Mouse (Mus musculus) gastrocnemius, postnatal 36 days (tissue): ENCODE data around the gene Trp53. TPM values are rescaled to one million over a fixed set of nuclear protein-coding genes. Genes with fewer than 3 reads are reported as not detected.
"Not testable (repeated sequence)": the region's sequence is repeated elsewhere in the genome, so short reads cannot be mapped to it uniquely, and the experiment has no call there.

Experiments used
- DNase-seq, 2 experiments: peaks; one replicate each; pipeline ENCODE4 v3.0.0; 2022
- intact Hi-C: fragments of 180-260 bp; cut with DNase I; formaldehyde crosslinking; loops from one replicate; pipeline ENCODE4 v1.15.1; 2025
- total RNA-seq, 2 experiments: library from RNA; stranded (reverse); gene quantifications; 2 replicates each; pipeline ENCODE4 v1.2.3; 2021

Trp53 gene
- total RNA-seq, 2 experiments from 2014 or later: 10.7 to 15.8 TPM

DNA sequence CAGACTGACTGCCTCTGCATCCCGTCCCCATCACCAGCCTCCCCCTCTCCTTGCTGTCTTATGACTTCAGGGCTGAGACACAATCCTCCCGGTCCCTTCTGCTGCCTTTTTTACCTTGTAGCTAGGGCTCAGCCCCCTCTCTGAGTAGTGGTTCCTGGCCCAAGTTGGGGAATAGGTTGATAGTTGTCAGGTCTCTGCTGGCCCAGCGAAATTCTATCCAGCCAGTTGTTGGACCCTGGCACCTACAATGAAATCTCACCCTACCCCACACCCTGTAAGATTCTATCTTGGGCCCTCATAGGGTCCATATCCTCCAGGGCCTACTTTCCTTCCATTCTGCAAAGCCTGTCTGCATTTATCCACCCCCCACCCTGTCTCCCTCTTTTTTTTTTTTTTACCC is 11.3 kb downstream of the Trp53 start:
- intact Hi-C loops: no loop called here
- no peak for DNase-seq

DNA sequence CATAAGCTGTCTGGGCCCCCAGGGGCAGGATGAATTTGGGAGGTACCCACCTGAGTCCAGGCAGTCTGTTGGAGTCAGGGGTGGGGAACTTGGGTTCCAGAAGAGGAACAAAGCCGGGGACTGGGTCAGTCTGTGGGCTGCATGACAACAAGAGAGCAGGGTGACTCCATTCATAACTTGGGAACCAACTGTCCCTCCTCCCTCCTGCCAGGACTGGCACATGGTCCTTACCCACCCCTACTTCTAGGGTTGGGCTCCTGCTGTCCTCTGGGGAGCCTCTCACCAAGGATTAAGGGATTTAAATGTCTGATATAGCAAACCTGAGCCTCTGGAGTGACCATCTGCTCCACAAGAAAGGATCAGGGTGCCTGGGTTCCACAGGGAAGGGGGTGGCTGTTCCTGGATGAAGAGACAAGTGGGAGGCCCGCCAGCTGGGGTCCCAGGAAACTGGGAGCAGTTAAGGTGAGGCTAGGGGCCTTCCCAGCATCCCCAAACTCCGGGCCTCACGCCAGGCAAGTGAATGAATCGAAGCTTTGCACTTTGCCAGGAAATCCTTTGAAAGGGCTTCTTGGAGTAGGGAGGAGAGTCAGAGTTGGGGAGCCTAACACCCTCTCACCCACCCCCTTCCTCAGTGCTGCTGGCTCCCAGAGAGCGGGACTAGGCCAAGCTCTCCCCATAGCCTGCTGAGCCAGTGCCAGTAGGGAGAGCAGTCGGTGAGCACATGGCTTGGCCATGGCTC is 11.9 kb downstream of the Trp53 start:
- DNase-seq: peak in 1 of 2 experiments; percentile 38
- intact Hi-C loops: no loop called here

DNA sequence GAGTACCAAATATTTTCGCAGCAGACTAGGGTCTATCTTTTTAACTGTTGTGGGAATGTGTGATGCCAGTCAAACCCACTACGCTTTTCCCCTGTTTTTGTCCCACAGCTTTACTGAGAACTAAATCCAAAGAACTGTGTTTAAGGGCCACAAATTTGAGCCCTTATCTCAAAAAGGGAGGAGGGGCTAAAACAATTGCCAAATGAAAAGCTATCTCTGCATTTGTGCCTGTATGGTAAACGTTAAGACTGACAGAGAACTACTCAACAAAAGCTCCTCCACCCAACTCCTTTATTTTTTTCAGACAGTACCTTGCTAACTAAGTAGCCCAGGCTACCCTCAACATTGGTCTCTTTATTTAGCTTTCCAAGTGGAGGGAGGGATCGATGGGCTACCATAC is 12.6 kb downstream of the Trp53 start:
- intact Hi-C loops: no loop called here

DNA sequence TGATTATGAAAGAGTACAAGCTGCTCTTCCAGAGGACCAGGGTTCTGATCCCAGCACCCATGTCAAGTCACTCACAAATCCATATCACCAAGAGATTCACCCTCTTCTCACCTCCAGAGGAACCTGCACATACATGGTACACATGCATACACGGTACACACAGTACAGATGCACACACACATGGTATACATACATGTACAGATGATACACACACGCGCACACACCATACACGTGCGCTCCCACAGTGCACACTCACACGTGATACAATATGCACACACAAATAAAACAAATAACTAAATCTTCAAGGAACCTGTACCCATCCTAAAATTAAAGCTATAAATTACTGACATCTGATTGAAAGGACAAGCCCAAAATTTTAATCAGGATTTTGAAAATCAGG is 14.7 kb downstream of the Trp53 start:
- no peak for DNase-seq
- intact Hi-C loops: no loop called here

More for the DNA sequence above, 12.6 kb downstream of the Trp53 start:
- no peak for DNase-seq

DNA sequence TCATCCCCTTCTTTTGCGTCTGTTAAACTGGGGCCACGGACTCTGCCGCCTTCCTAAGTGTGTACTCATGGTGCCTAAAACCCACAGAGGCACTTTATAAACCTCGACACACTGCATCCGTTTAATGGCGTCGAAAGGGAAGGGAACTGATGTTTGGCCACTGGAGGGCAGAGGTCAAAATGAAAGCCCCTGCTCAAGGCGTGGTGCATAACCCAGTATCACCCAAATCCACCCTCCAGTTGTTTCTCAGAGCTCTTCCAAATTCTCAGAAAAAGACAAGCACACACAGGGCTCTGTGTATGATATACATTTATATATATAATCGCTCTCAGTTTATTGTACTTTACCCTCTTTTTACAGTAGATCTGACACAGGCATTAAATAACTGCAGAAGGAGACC is 19.3 kb downstream of the Trp53 start:
- intact Hi-C loops: no loop called here
- DNase-seq: no peak

DNA sequence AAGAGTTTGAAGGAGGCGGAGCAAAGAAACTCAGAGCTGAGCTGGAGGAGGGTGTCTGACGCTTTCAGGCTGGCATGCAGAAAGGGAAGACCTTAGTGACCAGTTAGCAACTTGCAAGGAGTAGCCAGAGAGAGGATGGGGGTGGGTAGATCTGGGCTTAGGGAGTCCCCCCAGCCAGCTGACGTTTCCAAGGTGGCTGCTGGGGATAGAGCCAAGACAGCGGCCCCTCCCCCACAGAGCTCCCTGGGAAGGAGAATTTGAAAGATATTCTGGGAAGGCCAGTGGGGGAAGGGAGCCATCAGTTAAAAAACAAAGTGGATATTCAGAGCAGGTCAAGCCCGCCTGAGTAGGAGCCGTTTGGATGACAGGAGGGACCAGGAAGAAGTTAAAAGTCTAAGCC is 19.9 kb downstream of the Trp53 start:
- peak; percentile 53 to 68 for DNase-seq
- intact Hi-C loops: no loop called here

DNA sequence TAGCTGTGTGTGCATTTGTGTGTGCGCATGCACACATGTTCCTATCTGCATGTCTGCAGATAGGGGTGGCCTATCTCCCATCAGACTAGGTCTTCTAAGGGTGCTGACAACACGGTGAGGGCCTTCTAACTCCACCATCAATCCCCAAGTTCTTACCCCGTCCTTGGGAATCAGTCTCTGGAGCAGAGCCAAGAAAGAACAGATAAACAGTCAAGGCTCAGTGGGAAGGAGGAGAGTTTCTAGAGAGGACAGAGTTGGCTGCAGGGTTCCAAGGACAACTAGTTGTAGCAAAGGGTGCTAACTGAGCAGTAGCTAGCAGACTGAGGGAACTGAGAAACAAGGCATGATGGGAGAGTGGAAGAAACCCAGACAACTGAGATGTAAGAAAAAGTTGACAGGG is 21.6 kb downstream of the Trp53 start:
- DNase-seq: no peak
- intact Hi-C loops: no loop called here

DNA sequence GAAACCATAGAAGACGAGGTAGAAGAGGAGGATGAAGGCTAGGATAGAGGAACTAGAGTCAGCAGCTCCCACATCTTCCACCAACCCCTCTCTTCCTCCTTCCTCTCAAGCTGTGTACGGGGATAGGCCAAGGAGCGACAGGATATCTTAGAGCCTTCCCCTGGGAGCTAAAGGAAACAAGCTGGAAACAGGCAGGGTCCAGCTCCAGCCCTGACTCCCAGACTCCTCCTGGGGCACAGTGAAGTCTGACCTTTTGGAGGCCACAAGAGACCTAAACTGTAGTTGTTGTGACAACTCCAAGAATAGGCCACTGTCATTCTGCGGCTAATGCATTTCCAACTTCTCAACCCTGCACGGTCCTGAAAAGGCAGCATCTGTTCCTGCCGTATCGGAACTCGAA is 23.4 kb downstream of the Trp53 start:
- intact Hi-C loops: no loop called here
- DNase-seq: no peak

DNA sequence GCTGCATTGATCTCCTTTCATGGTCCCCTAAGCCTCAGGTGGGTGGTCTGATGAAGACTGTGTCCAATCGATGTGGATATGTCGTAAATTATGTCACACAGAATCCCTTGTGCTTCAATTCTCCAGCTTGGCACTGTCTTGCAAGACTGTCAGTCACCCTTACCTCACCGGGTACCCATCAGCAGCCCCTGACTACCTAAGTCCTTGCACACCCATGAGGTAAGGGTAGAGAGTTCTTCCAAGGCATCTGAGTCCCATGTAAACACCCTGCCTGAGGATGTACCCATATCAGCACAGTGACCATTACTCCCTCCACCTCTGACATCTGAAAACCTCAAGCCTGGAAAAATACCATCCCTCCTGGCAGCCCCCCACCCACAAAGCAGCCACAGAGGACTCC is 24.2 kb downstream of the Trp53 start:
- DNase-seq: no peak
- intact Hi-C loops: no loop called here

DNA sequence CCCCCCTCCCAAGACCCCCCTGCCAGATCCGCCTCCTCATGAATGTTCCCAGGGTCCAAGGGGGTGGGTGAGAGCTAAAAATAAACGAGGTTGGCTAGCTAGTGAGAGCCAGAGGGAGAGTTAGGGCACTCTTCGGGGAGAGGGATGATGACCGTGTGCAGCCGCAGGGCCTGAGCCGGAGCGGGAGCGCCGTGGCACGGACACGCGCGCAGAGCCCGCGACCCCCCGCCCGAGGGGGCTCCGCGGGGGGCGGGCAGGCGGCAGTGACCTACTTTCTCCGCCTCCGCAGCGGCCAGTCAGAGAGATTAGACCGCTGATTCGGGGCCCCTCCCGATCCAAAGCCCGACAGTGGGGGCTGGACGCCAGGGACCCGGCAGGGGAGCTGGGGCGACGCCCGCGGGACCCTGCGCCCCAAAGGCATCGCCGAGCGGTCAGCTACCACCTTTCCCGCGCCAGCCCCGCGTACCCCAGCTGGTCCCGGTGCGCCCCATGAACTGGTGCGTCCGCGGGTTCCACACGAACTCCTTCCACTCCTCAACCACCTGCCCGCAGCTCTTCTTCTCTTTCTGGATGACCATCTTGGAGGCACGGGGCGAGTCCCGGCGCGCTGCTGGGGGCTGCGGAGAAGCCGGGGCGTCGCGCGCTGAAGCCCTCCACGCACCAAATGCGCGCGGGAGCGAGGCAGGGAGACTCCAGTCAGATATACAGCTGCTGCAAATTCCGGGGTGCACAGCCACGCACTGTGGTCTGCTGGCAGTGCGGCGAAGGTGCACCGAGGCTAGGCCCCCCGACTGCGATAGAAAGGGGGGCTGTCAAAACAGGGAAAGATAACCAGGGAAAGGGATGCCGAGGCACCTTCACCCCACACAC is 24.9 kb downstream of the Trp53 start:
- intact Hi-C loops: no loop called here
- no peak for DNase-seq

DNA sequence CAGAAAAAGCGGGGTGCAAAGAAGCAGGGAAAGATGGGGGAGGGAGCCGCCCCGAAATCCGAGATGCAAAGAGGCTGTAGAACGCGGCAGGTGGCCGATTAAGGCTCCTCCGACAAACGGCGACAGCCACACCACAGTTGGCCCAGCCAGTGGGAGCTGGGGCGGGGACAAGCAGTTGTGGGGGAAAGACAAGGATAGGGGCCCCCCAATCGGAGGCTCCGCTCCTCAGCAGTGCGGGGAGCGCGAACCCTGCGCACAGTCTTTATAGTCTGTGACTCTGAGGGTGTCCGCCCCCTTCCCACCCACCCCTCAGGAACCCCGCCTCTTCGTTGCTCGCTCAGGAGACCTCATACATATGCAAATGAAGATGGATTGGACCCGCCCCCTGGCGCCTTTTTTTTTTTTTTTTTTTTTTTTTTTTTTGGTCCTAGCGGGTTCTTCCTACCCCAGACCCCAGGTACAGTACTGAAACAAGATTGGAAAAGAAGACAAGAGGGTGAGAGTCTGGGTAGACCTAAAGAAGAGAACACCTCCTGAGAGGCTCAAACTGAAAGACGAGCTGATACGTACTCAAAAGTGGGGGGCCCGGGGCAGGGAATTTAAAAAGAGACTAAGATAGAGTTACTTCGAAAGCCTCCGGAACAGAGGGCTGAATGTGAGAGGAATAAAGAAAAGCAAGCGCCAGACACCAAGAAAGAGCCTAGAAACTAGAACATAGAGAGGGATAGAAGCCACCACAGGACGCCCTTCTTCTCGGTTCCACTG is 25.7 kb downstream of the Trp53 start, which contains the start of gene Atp1b2:
TSS of gene Atp1b2 (minus strand) at position 217 of the 765 bp plus-strand sequence.
- peak; percentile 63 to 66 for DNase-seq
- intact Hi-C loops: no loop called here

DNA sequence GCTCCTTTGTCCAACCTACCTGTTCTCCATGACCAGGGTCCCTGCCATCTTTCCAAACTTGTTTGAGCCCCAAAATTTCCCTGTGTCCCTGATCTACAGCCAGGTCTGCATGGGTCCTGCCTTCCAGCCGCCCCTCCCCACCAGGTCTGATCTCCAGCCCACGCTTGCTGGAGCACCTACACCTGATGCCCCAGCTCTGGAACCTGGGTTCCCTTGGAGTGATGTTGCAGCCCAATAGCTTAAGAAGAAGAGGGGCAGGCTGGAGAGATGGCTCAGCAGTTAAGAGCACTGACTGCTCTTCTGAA is 26.3 kb downstream of the Trp53 start:
- DNase-seq: no peak

DNA sequence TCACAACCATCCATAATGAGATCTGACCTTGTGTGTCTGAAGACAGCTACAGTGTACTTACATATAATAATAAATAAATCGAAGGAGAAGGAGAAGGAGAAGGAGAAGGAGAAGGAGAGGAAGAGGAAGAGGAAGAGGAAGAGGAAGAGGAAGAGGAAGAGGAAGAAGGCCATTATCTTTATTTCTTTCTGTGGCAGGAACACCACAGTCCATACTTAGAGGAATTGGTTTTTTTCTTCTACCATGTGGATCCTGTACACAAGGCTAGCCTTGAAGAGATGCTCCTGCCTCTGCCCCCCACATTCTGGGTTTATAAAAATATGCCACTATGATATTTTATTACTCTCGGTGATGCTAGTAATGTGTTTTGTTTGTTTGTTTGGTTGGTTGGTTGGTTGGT is 26.7 kb downstream of the Trp53 start:
- intact Hi-C loops: no loop called here
- no peak for DNase-seq

More for the DNA sequence above, 26.3 kb downstream of the Trp53 start:
- intact Hi-C loops: no loop called here

DNA sequence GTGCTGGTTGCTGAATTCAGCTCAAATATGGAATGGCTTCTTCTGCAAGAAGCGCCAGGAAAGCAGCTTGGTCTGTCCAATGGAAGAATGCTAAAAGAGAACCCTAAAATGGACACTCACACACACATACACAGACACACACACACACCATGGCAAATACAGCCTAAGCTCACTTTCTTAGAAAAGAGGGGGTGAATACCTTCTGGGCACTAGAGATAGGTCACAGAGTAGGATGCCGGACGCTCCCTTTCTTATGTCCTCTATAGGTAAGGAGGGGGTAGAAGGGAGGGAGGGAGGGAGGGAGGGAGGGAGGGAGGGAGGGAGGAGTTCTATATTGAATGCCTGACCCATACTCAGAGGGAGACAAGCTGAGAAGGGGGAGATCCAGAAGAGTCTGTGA is 28.4 kb downstream of the Trp53 start:
- intact Hi-C loops: no loop called here
- no peak for DNase-seq

DNA sequence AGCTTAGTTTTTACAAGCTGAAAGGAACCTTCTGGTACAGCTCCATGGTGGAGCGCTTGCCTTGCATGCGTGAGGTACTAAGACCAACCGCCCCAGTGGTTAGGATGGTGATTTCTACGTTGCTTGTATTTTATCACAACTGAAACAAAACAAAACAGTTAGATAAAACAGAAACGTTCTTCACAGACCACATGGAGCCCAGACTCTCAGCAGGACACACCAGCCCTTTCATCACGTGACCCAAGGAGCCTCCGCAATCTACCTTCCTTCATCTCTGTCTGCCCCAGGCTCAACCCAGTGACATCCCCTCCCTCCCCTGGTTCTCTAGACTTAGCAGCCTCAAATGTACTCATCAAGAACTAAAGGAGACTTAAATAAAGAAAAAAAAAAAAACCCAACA is 29.3 kb downstream of the Trp53 start:
- intact Hi-C loops: no loop called here
- no peak for DNase-seq

DNA sequence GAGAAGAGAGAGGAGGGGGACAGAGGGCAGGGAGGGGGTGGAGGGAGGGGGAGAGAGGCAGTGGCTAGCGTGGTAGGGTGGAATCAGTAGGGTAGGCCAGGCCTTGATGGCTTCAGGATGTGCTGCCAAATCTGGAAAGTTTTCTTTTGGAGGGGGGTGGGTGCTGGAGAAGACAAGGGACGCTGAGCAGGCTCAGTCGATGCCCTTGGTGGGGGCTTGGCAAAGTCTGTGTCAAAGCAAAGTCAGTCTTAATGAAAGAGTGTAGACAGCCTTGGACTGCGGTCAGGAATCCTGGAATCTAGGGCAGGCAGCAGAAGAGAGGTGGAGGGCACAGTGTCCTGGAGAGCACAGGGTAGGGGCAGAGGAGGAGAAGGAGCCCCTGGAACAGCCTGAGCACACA is 30.7 kb downstream of the Trp53 start:
- intact Hi-C loops: no loop called here
- DNase-seq: no peak

DNA sequence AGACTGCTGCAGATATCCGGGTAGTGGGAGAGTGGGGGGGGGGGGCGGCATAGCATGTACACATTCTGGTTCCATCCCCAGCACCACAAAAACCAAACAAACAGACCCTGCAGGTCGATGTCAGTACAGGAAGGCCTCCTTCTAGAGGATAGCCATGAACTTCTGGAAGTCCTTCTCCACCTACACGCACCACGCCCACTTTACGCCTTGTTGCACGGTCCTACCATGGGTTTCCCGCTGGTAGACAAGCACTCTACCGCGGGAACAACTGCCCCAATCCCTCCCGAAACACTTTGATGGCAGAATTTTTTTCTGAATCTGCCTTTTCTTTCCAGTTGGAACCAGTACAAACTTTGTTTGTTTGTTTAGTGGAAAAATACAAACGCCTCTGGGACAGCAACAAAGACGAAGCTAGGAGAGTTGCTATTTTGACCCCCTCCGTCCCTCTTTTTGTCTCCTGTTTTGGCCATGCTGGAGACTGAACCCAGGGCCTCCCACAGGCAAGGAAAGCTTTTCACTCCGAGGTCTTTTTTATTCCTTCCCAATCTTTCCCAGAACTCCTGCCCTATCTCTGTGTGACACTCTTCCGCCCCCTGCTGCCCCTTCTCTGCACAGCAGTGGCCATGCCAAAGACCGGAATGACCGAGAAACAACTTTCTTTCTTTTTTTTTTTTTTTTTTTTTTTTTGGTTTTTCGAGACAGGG is 33.5 kb downstream of the Trp53 start:
- intact Hi-C loops: loop anchor here (1.0 to 2.0 kb wide), 2 partner anchors 34 to 67 kb away; no protein-coding TSS in a partner anchor
- DNase-seq: peak; percentile 83 to 85

DNA sequence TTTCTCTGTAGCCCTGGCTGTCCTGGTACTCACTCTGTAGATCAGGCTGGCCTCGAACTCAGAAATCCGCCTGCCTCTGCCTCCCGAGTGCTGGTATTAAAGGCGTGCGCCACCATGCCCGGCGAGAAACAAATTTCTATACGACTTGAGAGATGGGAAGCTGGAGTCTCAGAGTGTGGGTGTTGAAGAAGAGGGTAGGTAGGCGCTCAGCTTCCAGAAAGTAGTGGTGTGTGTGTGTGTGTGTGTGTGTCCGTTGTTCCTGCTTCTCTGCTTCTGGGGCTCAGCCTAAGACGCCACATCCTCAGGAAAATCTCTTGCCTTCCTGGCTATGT is 34.1 kb downstream of the Trp53 start:
- DNase-seq, intact Hi-C loops: not testable (repeated sequence)

DNA sequence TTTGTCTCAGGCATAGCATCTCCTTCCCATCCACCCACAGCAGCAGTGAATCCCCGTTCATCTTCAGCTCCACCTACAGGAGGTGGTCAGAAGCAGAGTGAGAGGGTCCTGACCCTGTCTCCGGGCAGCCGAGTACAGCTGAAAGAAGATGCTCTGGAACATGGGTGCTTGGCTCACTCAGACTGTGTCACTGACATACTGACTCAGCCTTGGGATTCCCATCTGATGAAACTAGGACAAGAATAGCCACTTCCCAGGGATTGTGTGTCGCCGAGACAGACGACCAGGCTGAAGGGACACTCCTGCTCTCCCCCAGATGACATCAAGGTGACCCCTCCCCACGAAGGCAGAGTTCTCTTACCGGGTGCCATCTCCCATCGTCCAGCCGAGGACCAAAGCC is 36.6 kb downstream of the Trp53 start:
- no peak for DNase-seq
- intact Hi-C loops: no loop called here

DNA sequence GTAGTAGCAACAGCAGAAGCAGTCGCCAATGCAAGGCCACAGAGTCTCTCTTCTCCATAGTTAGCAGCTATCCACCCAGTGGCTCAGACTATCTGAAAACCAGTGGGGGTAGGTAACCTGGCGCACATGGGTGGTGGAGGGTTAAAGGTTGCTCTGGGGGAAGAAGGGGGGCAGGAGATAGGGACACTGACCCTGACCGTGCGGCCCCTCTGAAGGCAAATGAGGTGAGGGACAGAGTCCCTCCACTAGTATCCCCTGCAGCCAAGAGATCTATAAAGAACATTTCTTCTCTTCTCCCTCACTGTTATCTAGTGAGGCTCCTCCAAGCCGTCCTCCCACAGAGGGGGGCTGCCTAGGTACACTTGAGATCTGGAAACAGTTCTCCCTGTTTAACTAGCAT is 37.6 kb downstream of the Trp53 start, which contains the start of gene Shbg:
TSS of gene Shbg (minus strand) at position 101 of the 400 bp plus-strand sequence.
- intact Hi-C loops: no loop called here

More for the DNA sequence above, 37.6 kb downstream of the Trp53 start, which contains the start of gene Shbg:
- no peak for DNase-seq
